Mouse (Mus musculus): Measurements from ENCODE around the gene Bst2. TPM values are rescaled to one million over a fixed set of nuclear protein-coding genes. Genes with fewer than 3 reads are reported as not detected.
A peak's percentile ranks its signal among the peaks of the same experiment; 100 is the strongest.

The Bst2 gene
- polyA plus RNA-seq, 1 experiment, result 369 TPM

DNA sequence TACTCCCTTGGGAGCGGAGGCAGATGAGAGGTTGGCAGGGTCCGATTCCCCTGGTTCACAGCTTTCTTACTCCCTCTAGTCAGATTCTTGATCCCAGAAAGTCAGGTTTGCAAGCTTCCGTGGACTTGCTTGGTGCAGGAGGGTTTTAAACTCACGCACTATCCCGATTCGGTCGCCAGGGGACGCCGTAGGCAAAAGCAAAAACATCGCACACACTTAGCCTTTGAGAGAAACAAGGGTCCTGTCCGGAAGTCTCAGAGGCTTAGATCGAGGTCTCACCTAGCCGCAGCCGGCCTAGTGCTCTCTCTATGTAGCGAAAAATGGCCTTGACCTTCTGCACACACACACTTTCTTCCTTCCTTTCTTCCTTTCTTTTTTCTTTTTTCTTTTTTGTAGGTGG, 24.1 kb upstream of the Bst2 start:
- H3K4me3 ChIP-seq (ENCODE audit: insufficient read depth, low read length), result no peak overlapping the region
- TF ChIP-seq POLR2A (IDR thresholded peaks at IDR 0.05; ENCODE audit: borderline replicate concordance, low read depth, low read length) (no peak), CTCF (IDR thresholded peaks at IDR 0.05; ENCODE audit: low read depth, low read length) (peak; percentile 98)
- no peak overlapping the region for H3K27ac ChIP-seq (ENCODE audit: insufficient read depth, low read depth, low read length)
- H3K4me1 ChIP-seq (ENCODE audit: control insufficient read depth, insufficient read depth, low read length), result peaks cover 6% of the 10 kb centered on the region

DNA sequence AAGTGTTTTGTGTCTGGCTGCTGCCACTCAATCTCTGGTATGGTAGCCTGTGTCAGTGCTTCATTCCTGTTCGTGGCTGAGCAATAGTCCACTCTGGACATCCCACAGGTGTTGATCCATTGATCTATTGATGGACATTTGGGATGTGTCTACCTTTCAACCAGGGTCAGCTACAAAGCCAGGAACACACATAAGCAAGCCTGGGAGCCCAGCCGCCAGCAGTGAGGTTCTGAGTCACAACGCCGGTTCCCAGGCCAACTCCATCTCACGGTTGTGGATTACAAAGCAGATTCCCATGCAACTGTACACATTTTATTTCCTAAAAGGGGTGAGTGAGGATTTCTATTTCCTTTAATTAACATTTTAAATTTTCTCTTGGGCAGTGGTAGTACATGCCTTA, 23.5 kb upstream of the Bst2 start:
- Histone ChIP-seq H3K4me3 (ENCODE audit: insufficient read depth, low read length) (no peak overlapping the region), H3K4me1 (ENCODE audit: control insufficient read depth, insufficient read depth, low read length) (peaks cover 6% of the 10 kb centered on the region), H3K27ac (ENCODE audit: insufficient read depth, low read depth, low read length) (no peak overlapping the region)
- no peak for TF ChIP-seq CTCF (IDR thresholded peaks at IDR 0.05; ENCODE audit: low read depth, low read length)
- TF ChIP-seq POLR2A (IDR thresholded peaks at IDR 0.05; ENCODE audit: borderline replicate concordance, low read depth, low read length), result no peak

DNA sequence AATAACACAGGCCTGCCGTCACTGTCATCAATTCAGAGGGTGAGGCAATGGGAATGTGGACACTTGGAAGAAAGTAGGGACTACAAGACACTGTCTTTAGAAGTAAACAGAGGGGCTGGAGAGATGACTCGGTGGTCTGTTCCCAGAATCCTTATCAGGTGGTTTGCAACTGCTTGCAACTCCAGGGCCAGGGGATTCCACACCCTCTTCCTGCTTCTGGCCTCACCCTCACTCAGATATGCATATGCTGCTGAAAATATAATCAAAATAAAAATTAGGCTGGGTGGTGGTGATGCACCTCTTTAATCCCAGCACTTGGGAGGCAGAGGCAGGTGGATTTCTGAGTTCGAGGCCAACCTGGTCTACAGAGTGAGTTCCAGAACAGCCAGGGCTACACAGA, 22.8 kb upstream of the Bst2 start:
- TF ChIP-seq POLR2A (IDR thresholded peaks at IDR 0.05; ENCODE audit: borderline replicate concordance, low read depth, low read length) (no peak), CTCF (IDR thresholded peaks at IDR 0.05; ENCODE audit: low read depth, low read length) (no peak)
- Histone ChIP-seq H3K4me3 (ENCODE audit: insufficient read depth, low read length) (no peak overlapping the region), H3K4me1 (ENCODE audit: control insufficient read depth, insufficient read depth, low read length) (peaks cover 6% of the 10 kb centered on the region), H3K27ac (ENCODE audit: insufficient read depth, low read depth, low read length) (no peak overlapping the region)

DNA sequence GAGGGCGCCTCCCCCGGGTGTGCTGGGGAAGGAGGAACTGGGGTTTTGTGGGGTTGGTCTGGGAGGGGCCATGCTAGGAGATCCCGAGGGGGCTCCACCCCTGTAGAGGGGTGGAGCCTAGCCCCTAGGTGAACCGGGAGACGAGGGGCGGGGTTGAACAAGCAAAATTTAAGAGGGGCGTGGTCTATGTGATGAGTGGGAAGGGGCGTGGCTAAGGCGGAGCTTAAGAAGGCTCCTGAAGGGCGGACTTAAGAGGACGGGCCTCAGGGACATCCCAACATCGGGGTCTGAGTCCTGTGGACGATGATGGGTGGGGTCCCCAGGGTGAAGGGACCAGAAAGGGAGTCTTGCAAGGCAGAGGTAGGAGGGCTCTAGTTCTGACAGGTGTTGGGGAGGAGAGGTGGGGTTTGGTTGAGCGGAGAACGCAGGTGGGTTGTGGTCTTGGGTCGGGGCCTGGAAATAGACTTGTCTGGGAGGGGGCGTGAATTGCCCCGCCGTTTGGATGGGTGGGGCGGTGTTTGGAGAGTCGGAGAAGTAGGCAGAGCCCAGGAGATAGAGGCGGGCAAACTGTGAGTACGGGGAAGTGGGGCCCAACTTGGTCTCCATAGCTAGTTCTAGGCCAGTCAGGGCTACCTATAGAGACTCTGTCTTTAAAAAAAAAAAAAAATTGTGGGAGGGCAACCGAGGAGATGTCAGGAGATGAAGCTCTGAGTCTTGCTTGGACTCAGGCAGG, 21.9 kb upstream of the Bst2 start:
- peak overlapping the region; percentile 71 for H3K4me3 ChIP-seq (ENCODE audit: insufficient read depth, low read length)
- TF ChIP-seq POLR2A (IDR thresholded peaks at IDR 0.05; ENCODE audit: borderline replicate concordance, low read depth, low read length) (no peak), CTCF (IDR thresholded peaks at IDR 0.05; ENCODE audit: low read depth, low read length) (no peak)
- no peak overlapping the region for H3K27ac ChIP-seq (ENCODE audit: insufficient read depth, low read depth, low read length)
- peaks cover 6% of the 10 kb centered on the region for H3K4me1 ChIP-seq (ENCODE audit: control insufficient read depth, insufficient read depth, low read length)

DNA sequence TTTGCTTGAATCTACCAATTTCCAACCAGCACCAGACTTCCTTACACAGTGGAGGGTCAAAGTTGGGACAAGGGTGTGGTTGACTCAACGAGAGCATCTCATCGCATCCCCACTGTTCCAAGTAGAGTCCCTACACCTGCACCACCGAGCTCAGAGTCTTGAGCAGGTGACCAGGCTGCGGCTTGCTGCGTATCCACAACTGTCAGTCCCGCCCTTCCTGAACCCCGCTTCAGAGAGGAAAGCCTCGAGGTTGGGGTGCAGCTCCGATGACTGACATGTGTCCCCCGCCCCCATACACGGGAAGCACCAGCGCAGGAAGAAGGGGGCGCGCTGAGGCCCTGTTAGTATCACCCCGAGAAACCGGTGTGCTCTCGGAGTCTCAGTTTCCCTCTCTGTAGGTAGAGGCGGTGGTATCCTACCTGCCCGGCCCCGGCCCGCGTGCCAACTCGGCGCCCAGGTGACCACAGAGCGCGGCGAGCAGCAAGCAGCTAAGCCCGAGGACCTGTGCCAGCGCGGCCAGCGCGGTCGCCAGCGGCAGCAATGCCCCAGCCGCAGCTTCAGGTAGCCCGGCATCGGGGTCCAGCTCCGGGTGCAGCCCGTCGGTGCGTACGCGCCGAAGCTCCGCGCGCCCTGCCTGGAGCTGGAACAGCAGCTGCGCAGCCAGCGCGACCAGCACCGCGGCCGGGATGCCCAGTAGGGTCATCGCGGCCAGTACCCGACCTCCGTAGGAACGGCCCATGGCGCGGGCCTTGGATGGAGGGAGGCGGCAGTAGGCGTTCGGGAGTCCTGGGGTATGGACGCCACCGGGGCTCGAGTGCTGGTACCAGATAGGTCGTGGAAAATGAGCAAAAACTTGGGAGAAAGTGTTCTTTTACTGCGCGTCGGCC, 21.1 kb upstream of the Bst2 start, which contains the start of gene Tmem221:
Gene Tmem221, minus strand, starts transcription at position 801 of the 887 bp plus-strand sequence.
- Histone ChIP-seq H3K4me3 (ENCODE audit: insufficient read depth, low read length) (peak within 1 kb of the TSS; percentile 71), H3K4me1 (ENCODE audit: control insufficient read depth, insufficient read depth, low read length) (peaks cover 6% of the 10 kb centered on the region), H3K27ac (ENCODE audit: insufficient read depth, low read depth, low read length) (no peak within 1 kb of the TSS)
- TF ChIP-seq CTCF (IDR thresholded peaks at IDR 0.05; ENCODE audit: low read depth, low read length) (peak; percentile 25; the same call in 1 of the 2 replicates), POLR2A (IDR thresholded peaks at IDR 0.05; ENCODE audit: borderline replicate concordance, low read depth, low read length) (no peak; the same call in 1 of the 2 replicates)

DNA sequence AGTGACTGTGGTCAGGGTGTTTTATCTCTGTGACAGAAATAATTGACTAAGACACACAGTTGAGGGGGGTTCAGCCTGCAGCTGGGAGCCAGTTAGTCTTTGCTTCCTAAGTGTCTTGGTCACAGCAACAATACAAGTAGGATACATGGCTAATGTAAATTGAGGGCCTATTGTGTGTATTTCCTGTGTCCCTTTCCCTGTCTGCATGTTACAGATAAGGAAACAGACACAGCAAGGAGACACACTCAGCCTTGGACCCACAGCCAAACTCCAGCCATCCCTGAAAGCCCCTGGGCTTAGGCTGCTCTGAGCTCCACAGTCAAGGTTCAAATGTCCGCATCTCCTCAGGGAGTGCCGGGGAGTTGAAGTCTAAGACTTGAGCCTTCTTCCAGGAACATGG, 17.4 kb upstream of the Bst2 start:
- Histone ChIP-seq H3K4me3 (ENCODE audit: insufficient read depth, low read length) (no peak overlapping the region), H3K27ac (ENCODE audit: insufficient read depth, low read depth, low read length) (no peak overlapping the region), H3K4me1 (ENCODE audit: control insufficient read depth, insufficient read depth, low read length) (peaks cover 3% of the 10 kb centered on the region; the same call in 1 of the 2 replicates)
- no peak for TF ChIP-seq POLR2A (IDR thresholded peaks at IDR 0.05; ENCODE audit: borderline replicate concordance, low read depth, low read length)
- TF ChIP-seq CTCF (IDR thresholded peaks at IDR 0.05; ENCODE audit: low read depth, low read length), result no peak

DNA sequence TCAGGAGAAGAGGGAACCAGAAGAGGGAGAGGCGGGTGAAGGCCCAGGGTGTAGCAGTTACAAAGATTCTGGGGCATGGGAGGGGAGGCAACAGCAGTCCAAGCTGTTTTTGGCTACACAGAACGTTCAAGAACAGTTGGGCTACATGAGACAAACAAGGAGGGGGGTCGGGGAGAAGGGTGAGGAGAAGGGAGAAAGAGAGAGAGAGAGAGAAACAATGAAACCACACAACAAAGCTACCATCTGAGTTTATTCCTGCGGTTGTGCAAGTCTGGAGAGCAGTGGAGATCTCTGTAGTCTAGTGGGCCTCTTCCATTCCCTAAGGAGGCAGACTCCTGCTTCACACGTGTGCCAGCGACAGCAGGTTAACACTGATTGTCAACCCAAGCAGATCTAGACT, 16.7 kb upstream of the Bst2 start:
- H3K27ac ChIP-seq (ENCODE audit: insufficient read depth, low read depth, low read length), result no peak overlapping the region
- H3K4me3 ChIP-seq (ENCODE audit: insufficient read depth, low read length), result no peak overlapping the region
- TF ChIP-seq CTCF (IDR thresholded peaks at IDR 0.05; ENCODE audit: low read depth, low read length), result no peak
- TF ChIP-seq POLR2A (IDR thresholded peaks at IDR 0.05; ENCODE audit: borderline replicate concordance, low read depth, low read length), result no peak
- H3K4me1 ChIP-seq (ENCODE audit: control insufficient read depth, insufficient read depth, low read length), result peaks cover 3% of the 10 kb centered on the region; the same call in 1 of the 2 replicates

DNA sequence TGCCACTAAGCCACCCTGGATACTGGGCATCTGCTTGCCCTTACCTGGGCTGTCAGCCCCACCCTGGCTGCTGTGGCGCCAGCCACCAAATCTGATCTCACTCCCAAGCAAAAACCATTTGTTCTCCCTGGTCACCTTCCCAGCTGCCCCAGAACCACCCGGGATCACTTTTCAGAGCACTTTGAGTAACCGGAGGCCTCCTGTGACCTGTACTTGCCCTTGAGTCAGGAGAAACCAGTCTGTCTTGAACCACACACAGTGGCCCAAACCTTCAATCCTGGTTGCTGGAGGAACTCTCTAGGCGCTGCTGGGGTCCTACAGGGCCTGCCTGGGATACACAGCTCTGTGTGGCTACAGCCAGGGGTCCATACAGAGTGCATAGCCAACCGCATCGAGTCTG, 15.5 kb upstream of the Bst2 start:
- TF ChIP-seq POLR2A (IDR thresholded peaks at IDR 0.05; ENCODE audit: borderline replicate concordance, low read depth, low read length) (no peak), CTCF (IDR thresholded peaks at IDR 0.05; ENCODE audit: low read depth, low read length) (no peak)
- H3K27ac ChIP-seq (ENCODE audit: insufficient read depth, low read depth, low read length), result no peak overlapping the region
- no peaks in the 10 kb centered on the region for H3K4me1 ChIP-seq (ENCODE audit: control insufficient read depth, insufficient read depth, low read length)
- no peak overlapping the region for H3K4me3 ChIP-seq (ENCODE audit: insufficient read depth, low read length)

DNA sequence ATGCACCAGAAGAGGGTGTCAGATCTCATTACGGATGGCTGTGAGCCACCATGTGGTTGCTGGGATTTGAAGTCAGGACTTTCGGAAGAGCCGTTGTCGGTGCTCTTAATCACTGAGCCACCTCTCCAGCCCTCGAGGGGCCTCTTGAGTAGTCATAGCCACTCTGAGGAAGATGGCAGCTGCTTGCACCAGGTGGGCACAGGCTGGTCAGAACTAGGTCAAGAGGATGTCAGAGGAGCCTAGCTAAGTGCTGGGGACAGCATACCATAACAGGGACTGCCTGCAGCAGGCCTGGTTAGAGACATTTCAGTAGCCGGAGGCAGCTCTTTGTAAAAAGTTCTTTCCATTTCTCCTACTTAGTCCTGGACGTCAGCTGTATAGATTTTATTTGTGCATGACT, 13.5 kb upstream of the Bst2 start:
- H3K4me1 ChIP-seq (ENCODE audit: control insufficient read depth, insufficient read depth, low read length), result no peaks in the 10 kb centered on the region
- no peak for TF ChIP-seq POLR2A (IDR thresholded peaks at IDR 0.05; ENCODE audit: borderline replicate concordance, low read depth, low read length)
- TF ChIP-seq CTCF (IDR thresholded peaks at IDR 0.05; ENCODE audit: low read depth, low read length), result no peak
- no peak overlapping the region for H3K4me3 ChIP-seq (ENCODE audit: insufficient read depth, low read length)
- H3K27ac ChIP-seq (ENCODE audit: insufficient read depth, low read depth, low read length), result no peak overlapping the region

DNA sequence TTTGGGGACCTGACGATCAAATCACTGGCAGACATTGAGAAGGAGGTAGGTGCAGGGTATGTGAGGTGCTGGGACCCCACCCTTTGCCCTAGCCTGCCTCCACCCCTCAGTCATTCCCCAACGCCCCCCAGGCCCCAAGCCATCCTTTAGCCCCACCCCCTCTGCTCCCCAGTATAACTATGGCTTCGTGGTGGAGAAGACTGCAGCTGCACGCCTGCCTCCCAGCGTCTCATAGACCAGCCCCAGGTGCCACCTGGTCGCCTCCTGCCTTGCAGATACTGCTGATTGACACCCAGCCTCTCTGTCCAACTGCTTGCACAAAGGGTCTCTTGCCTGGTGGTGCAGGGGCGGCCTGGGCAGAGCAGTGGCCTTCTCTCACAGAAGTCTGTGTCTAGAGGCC, 10.3 kb upstream of the Bst2 start:
- TF ChIP-seq CTCF (IDR thresholded peaks at IDR 0.05; ENCODE audit: low read depth, low read length) (no peak), POLR2A (IDR thresholded peaks at IDR 0.05; ENCODE audit: borderline replicate concordance, low read depth, low read length) (no peak)
- H3K4me1 ChIP-seq (ENCODE audit: control insufficient read depth, insufficient read depth, low read length), result peaks cover 4% of the 10 kb centered on the region
- H3K27ac ChIP-seq (ENCODE audit: insufficient read depth, low read depth, low read length), result no peak overlapping the region
- H3K4me3 ChIP-seq (ENCODE audit: insufficient read depth, low read length), result no peak overlapping the region

All from bone marrow macrophage, adult 2 months (primary cell).